Mouse (Mus musculus) lung, adult 2 months (tissue): ENCODE results near the gene Nrp2.

Experiments
- CTCF ChIP-seq: fragments of 200-500 bp; IDR thresholded peaks from 2 replicates; pipeline ENCODE4 v1.5.1; 2011; ENCODE audit warnings: mild to moderate bottlenecking, low read length, control low read depth; ENCODE audit not compliant: insufficient read depth
- POLR2A ChIP-seq: fragments of 200-500 bp; IDR thresholded peaks from 2 replicates; pipeline ENCODE4 v1.6.1; 2011; ENCODE audit warnings: low read depth, mild to moderate bottlenecking, control low read depth, low read length, borderline replicate concordance; ENCODE audit errors: extremely low read depth

DNA sequence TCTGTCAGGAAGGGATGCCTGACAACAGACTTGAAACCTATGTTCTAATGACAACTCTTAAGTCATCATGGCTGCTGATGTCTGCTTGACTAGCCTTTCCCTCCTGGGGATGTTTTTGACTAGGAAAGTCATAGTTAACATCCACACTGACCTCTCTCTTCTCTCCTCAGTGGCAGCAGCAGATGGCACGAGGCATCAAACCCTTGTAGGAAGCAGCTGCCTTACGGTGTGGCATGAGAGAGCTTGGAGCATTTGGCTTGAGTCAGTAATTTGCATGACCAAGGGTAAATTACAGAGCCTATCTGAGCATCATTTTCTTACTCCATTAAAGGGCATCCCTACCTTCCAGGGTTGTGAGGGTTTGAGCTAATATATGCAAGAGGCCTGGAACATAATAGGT is 135.5 kb downstream of the Nrp2 start:
- no peak for TF ChIP-seq CTCF
- no peak for TF ChIP-seq POLR2A
